Mouse (Mus musculus): Measurements from ENCODE around the gene Tceanc.

Tceanc gene

DNA sequence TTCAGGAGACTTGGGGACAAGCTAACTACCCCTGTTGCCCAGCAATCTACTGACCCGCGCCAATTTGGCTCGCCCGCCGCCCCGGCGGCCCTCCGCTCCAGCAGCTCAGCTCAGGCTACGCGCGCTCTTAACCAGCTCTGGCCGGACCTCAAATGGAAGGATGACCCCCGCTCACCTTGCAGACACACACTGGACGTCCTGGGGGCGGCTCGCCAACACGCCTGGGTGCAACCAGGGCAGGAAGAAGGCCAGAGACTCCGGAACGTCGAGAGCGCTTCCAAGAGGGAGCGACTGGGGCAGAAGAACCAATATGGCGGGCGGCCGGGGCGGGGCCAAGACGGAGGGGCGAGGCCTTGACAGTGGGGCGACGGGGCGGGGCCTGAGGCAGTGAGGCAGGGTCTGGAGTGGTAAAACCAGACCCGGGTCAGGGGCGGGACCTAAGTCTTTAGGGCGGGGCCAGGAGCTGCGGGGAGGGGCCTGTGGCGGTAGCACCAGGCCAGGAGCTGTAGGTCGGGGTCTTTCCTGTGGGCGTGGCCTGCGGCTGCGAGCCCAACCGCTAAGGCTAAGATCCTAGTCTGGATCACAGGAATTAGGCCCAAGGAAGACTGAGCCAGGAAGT, 38.9 kb downstream of the Tceanc start, which contains the start of gene Rab9:
Gene Rab9 (minus strand): TSS at position 503 of the 619 bp plus-strand sequence.
- DNase-seq, result peak; percentile 95

GRCm38 (mm10) chrX:166478631-166479364, 39.6 kb downstream of the Tceanc start:
- DNase-seq, result peak; percentile 48

DNA sequence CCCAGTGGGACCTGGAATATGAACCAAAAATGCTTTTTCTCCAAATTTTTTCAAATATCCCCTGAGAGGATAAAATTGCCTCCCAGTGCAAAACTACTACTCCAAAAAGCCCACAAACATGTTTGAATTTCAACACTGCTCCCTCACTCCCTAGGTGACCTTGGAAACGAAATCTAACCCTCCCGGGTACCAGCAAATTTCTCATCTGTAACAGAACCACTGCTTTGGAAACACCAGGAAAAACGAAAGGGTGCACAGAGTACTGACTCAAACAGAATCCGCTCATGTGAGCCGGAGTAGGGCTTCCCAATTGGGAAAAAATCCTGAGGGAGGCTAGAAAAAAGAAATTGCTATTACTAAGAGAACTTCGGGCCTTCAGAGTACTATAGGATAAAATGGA, 41.0 kb downstream of the Tceanc start:
- peak; percentile 22 for DNase-seq

GRCm38 (mm10) chrX:166472612-166473011, 45.8 kb downstream of the Tceanc start:
- DNase-seq, result no peak

GRCm38 (mm10) chrX:166468321-166468720, 50.0 kb downstream of the Tceanc start:
- no peak for DNase-seq

DNA sequence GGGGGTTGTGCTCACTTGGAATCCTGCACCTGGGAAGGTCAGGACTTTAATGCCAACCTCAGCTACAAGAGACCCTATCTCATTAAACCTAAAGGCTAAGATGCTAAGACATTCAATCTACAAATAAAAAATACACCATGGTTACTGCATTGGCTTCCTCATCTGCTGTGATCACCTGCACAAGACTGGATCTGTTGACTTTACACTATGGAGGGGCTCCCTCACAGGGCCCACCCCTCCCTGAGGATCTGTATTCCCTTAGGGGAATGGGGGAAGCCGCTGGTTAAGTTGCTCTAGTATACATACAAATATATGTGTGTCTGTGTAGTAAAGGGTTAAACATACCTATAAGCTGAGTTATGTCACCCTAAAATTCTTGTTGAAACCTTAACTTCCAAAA, 62.8 kb downstream of the Tceanc start:
- DNase-seq, result no peak

DNA sequence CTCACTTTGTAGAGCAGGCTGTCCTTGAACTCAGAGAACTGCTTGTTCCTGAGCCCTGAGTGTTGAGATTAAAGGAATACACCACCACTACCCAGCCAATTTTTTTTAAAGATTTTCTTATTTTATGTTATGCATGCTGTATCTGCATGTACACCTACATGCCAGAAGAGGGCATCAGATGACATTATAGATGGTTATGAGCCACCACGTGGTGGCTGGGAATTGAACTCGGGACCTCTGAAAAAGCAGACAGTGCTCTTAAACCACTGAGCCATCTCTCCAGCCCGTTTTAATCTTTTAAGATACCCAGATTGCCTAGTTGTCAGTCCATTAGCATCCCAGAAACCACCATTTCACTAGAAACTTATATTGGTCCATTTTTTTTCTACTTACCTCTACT, 64.0 kb downstream of the Tceanc start:
- DNase-seq, result no peak

GRCm38 (mm10) chrX:166453532-166453931, 64.8 kb downstream of the Tceanc start:
- no peak for DNase-seq

All from kidney, adult 9 months (tissue).